Mouse (Mus musculus): ENCODE measurements at regions not wholly inside any gene's neighbourhood (a gene's known extent, or its start where the extent isn't known, plus 50 kb on each side); places are given as distances from the start of the nearest gene placed in this dataset.

DNA sequence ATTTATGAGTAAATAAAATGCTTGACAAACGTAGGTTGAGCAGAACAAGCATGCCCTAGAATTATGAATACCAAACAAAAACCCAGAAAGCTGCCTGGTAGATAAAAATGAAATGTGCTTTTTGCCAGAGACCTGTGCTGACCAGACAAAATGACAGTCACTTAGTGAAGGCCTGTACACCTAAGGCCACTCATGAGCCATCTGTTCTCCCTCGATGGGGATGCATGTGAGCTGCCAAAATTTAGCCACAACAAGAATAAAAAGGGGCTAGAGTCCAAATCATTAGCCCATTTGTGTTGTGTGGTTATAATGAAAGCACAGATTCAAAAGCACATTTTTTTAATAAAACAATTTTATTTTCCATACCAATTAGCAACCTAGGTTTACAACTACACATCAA is 555.9 kb upstream of the Syt1 start:
- no peaks in the 10 kb centered on the region for H3K36me3 ChIP-seq (ENCODE audit: control insufficient read depth in 1 of 2, insufficient read depth in 2 of 2, low read length in 2 of 2)

DNA sequence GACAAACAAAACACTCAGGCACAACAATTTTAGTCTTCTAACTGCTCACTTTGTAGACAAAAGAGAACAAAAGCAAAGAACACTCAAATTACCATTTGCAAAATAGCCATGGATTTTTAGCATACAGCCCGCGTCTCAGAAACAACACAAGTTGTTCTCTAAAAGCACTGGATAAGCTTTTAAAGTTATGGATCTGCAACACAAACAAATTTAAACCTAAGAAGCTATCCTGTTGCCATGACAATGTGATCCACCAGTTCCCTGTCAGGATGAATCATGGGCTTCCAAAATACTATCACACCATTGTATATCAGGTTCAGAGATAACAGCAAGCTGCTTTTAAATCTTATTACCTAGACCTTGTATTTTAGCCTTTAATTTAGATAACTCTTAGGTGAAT is 550.9 kb upstream of the Syt1 start:
- H3K79me2 ChIP-seq (ENCODE audit: control insufficient read depth, insufficient read depth, low read length, poor library complexity), result no peaks in the 10 kb centered on the region
- no peak for DNase-seq (ENCODE audit: low read depth, low spot score)
- no peaks in the 10 kb centered on the region for H3K9me3 ChIP-seq (replicated peaks; ENCODE audit: insufficient read depth, low read length)
- H3K4me1 ChIP-seq (ENCODE audit: control insufficient read depth in 1 of 2, insufficient read depth in 2 of 2, low read length in 2 of 2), result no peaks in the 10 kb centered on the region
- no peak overlapping the region for H3K4me3 ChIP-seq (ENCODE audit: control insufficient read depth in 1 of 2, insufficient read depth in 1 of 2, low read depth in 2 of 2, low read length in 2 of 2)
- no peaks in the 10 kb centered on the region for H3K27me3 ChIP-seq (ENCODE audit: control insufficient read depth in 1 of 2, insufficient read depth in 2 of 2, low read length in 2 of 2)
- H3K36me3 ChIP-seq (ENCODE audit: control insufficient read depth in 1 of 2, insufficient read depth in 2 of 2, low read length in 2 of 2), result no peaks in the 10 kb centered on the region
- TF ChIP-seq MYC (IDR thresholded peaks at IDR 0.05; ENCODE audit: low read depth, low read length) (no peak), SIN3A (IDR thresholded peaks at IDR 0.05; ENCODE audit: low read length) (no peak), ELF1 (IDR thresholded peaks at IDR 0.05; ENCODE audit: low read depth, low read length) (no peak), MYB (IDR thresholded peaks at IDR 0.05; ENCODE audit: low read depth, low read length) (no peak), POLR2AphosphoS5 (IDR thresholded peaks at IDR 0.05; ENCODE audit: borderline replicate concordance, low read depth, low read length) (no peak), POLR2A (IDR thresholded peaks at IDR 0.05; ENCODE audit: control insufficient read depth in 1 of 2, insufficient read depth in 1 of 2, low read depth in 1 of 2, low read length in 2 of 2, poor library complexity in 1 of 2) (no peak), CHD2 (IDR thresholded peaks at IDR 0.05; ENCODE audit: low read length) (no peak), TCF12 (IDR thresholded peaks at IDR 0.05; ENCODE audit: low read depth, low read length) (no peak), TAL1 (IDR thresholded peaks at IDR 0.05; ENCODE audit: low read length) (no peak), USF2 (IDR thresholded peaks at IDR 0.05; ENCODE audit: borderline replicate concordance in 1 of 2, insufficient read depth in 1 of 2, low read depth in 1 of 2, low read length in 2 of 2) (no peak), MAFK (IDR thresholded peaks at IDR 0.05; ENCODE audit: borderline replicate concordance, low read depth, low read length) (no peak), MAZ (IDR thresholded peaks at IDR 0.05; ENCODE audit: low read depth, low read length) (no peak), HCFC1 (IDR thresholded peaks at IDR 0.05; ENCODE audit: low read depth, low read length) (no peak), GABPA (IDR thresholded peaks at IDR 0.05; ENCODE audit: low read depth, low read length) (no peak), GATA1 (IDR thresholded peaks at IDR 0.05; ENCODE audit: low read depth, low read length) (no peak), MEF2A (IDR thresholded peaks at IDR 0.05; ENCODE audit: extremely low read depth, insufficient replicate concordance, low read depth, low read length, poor library complexity, severe bottlenecking) (no peak)
- H3K9ac ChIP-seq (ENCODE audit: control insufficient read depth, low read depth, low read length, poor library complexity, severe bottlenecking), result no peak overlapping the region
- no peak overlapping the region for H3K27ac ChIP-seq (ENCODE audit: control insufficient read depth, low read depth, low read length)

More for the DNA sequence above, 555.9 kb upstream of the Syt1 start:
- TF ChIP-seq JUND (IDR thresholded peaks at IDR 0.05; ENCODE audit: low read depth, low read length), result no peak
- no peak for TF ChIP-seq MAX (IDR thresholded peaks at IDR 0.05; ENCODE audit: low read length)
- no peak for TF ChIP-seq KAT2A (conservative IDR thresholded peaks at IDR 0.05; ENCODE audit: low read depth, low read length)
- TF ChIP-seq SMC3 (IDR thresholded peaks at IDR 0.05; ENCODE audit: low read depth, low read length), result no peak
- TF ChIP-seq CHD2 (IDR thresholded peaks at IDR 0.05; ENCODE audit: low read length), result no peak
- TF ChIP-seq ZKSCAN1 (IDR thresholded peaks at IDR 0.05; ENCODE audit: low read depth, low read length), result no peak
- no peak for TF ChIP-seq MEF2A (IDR thresholded peaks at IDR 0.05; ENCODE audit: extremely low read depth, insufficient replicate concordance, low read depth, low read length, poor library complexity, severe bottlenecking)
- no peak for TF ChIP-seq RAD21 (IDR thresholded peaks at IDR 0.05; ENCODE audit: low read depth, low read length)
- TF ChIP-seq USF1 (IDR thresholded peaks at IDR 0.05; ENCODE audit: low read depth, low read length), result no peak
- no peak for TF ChIP-seq ZC3H11A (IDR thresholded peaks at IDR 0.05; ENCODE audit: low read depth, low read length)
- Histone ChIP-seq H3K79me2 (ENCODE audit: control insufficient read depth, insufficient read depth, low read length, poor library complexity) (no peaks in the 10 kb centered on the region), H3K4me3 (ENCODE audit: control insufficient read depth in 1 of 2, insufficient read depth in 1 of 2, low read depth in 2 of 2, low read length in 2 of 2) (no peak overlapping the region), H3K9ac (ENCODE audit: control insufficient read depth, low read depth, low read length, poor library complexity, severe bottlenecking) (no peak overlapping the region), H3K4me1 (ENCODE audit: control insufficient read depth in 1 of 2, insufficient read depth in 2 of 2, low read length in 2 of 2) (no peaks in the 10 kb centered on the region), H3K27ac (ENCODE audit: control insufficient read depth, low read depth, low read length) (no peak overlapping the region), H3K27me3 (ENCODE audit: control insufficient read depth in 1 of 2, insufficient read depth in 2 of 2, low read length in 2 of 2) (no peaks in the 10 kb centered on the region), H3K9me3 (replicated peaks; ENCODE audit: insufficient read depth, low read length) (no peaks in the 10 kb centered on the region)
- DNase-seq (ENCODE audit: low read depth, low spot score), result no peak

All from MEL (cell line).